Mouse (Mus musculus) spleen, postnatal 4 days (tissue): ENCODE measurements around the gene AU022252.
A peak's percentile ranks its signal among the peaks of the same experiment; 100 is the strongest.
"Not testable (repeated sequence)": the region's sequence is repeated elsewhere in the genome, so short reads cannot be mapped to it uniquely, and the experiment has no call there.

Source experiments
- DNase-seq, 2 experiments: peaks; one replicate each; pipeline ENCODE4 v3.0.0; 2022; ENCODE audit warnings: low spot score in 2 of 2

Gene AU022252

DNA sequence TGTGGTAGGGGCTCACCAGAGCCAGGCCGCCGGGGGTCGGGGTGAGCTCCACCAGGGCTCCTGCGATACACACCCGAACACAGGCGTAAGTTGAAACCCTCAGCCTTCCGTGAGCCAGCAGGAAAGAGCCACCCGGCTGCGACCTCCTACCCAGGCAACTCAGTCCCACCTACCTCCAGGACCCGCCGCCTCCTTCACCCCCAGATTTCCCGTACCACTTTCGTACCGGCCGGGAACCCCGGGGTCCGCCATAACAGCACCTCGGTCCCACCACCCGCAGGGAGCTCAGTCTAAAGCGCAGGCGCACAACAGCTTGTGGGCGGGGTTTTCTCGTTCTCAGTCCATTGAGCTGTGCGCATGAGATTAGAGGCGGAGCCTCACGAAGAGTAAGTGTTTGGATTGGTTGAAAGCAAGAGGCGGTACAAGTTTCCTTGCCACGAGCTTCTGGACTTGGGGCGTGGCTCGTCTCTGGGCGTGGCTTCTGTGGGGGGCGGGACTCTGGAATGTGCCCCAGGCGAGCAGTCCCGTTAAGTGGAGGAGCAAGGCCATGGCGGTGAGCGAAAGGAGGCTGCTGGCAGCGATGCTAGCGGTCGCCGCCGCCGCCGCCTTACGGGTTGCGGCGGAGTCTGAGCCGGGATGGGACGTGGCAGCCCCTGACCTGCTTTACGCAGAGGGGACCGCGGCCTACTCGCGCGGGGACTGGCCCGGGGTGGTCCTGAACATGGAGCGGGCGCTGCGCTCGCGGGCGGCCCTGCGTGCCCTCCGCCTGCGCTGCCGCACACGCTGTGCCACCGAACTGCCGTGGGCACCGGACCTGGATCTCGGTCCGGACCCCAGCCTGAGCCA is at the start of gene AU022252, which contains the start of gene P3h1:
TSS of gene AU022252 (minus strand) at position 303 of the 846 bp plus-strand sequence.
TSS of gene P3h1 (plus strand) at position 506 of the 846 bp plus-strand sequence.
- DNase-seq = peak; percentile 99

GRCm38 (mm10) chr4:119278784-119279183 is 46.3 kb upstream of the AU022252 start:
- DNase-seq = not testable (repeated sequence)

DNA sequence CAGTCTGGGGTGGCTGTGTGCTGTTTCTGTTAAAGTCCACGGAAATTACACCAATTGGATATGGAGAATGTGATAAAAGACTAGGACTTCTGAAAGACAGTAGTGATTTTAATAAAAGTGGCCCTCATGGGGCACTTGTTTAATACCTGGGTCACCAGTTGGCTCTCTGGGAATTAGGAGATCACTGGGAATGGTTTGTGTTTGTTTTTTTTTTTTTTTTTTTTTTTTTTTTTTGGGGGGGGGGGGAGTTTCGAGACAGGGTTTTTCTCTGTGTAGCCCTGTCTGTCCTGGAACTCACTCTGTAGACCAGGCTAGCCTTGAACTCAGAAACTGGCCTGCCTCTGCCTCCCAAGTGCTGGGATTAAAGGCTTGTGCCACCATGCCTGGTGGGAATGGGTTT is 43.2 kb upstream of the AU022252 start:
- no peak for DNase-seq

DNA sequence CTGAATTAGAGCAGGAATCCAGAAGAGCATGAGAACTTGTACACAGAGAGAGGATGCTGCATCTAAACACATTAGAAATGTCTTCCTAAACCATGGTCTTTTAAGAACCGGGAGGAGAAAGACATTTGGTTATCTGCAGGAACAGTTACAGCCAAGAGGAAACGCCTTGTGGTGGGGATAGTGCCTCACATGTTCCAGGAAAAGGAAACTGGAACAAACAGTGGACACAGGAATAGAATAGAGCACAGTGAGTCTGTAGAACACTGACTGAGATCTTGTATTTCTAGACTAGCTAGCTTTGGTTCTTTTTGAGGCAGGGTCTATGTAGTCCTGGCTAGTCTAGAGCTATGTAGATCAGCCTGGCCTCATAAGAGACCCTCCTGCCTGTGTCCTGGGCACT is 42.7 kb upstream of the AU022252 start:
- no peak for DNase-seq

GRCm38 (mm10) chr4:119274627-119275026 is 42.1 kb upstream of the AU022252 start:
- no peak for DNase-seq

GRCm38 (mm10) chr4:119266606-119267005 is 34.1 kb upstream of the AU022252 start:
- no peak for DNase-seq

DNA sequence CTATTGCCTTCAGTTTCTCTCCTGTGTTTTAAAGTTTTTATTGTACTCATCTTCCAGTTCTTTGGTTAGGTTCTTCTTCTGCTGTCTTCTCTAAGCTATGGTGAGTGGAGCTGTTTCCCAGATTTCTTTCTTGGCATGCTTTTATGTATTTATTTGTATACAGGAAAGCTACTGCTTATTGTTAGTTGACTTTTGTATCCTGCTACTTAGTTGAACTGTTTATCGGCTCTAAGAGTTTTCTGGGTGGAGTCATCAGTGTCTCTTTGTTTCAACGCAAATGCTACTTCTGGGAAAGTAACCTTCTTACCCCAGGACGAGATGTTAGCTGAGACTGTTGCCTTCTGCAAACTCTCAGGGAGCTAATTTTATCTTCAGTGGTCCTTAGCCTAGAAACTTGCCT is 30.9 kb upstream of the AU022252 start:
- DNase-seq = no peak

GRCm38 (mm10) chr4:119262483-119262882 is 30.0 kb upstream of the AU022252 start:
- no peak for DNase-seq

DNA sequence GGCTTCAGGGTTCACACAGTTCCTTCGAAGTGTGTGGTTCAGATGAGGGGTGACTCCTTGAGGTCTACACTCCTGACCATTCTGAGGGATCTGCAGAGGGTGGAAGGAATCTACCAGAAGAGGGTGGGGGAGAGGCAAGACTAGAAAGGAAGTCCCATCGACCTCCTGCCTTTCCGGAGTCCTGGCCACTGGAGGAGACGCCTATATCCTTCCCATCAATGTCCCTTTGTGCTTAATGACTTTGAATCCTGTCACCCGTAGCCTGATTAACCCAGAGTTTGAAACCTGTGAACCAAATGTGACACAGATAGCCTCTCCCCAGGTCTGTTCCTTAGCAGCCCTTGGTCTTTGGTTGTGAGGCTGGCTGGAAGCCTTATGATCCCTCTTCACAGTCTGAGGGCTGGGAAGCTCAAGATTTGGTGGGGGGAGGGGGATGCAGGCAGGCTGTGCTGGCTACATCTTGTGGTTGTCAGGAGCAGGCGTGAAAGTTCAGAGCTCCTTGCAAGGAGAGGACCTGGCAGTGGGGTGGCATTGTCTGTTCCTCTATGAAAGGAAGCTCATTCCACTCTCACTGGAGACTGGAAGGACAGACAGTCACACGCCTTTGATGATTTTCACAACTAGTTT is 28.7 kb upstream of the AU022252 start:
- no peak for DNase-seq

- DNase-seq = no peak
These were observed 27.1 kb upstream of the AU022252 start for GRCm38 (mm10) chr4:119259344-119260254.

DNA sequence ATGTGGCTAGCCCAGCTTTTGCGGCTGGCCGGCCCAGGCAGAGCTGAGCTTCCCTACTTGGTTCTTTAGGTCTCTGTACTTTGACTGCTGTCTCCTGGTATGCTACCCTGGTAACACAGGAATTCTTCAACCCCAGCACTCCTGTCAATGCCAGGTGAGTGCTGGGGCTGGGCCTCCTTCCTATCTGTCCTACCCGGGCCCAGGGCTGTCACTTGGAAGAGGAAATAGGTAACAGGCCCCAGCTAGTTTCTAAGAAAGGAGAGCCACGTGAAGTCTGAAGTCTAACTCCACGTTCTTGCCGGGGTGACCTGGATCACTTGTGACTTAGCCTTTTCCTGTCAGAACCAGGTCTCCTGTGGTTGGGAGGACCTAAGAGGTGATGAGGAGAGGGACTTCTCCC is 24.6 kb upstream of the AU022252 start:
- no peak for DNase-seq

GRCm38 (mm10) chr4:119255351-119255750 is 22.8 kb upstream of the AU022252 start, which contains the start of gene Cldn19:
Cldn19 (plus strand) TSS chr4:119255414.
- DNase-seq = no peak

- no peak for DNase-seq
These were observed 21.6 kb upstream of the AU022252 start for GRCm38 (mm10) chr4:119254012-119254618.

DNA sequence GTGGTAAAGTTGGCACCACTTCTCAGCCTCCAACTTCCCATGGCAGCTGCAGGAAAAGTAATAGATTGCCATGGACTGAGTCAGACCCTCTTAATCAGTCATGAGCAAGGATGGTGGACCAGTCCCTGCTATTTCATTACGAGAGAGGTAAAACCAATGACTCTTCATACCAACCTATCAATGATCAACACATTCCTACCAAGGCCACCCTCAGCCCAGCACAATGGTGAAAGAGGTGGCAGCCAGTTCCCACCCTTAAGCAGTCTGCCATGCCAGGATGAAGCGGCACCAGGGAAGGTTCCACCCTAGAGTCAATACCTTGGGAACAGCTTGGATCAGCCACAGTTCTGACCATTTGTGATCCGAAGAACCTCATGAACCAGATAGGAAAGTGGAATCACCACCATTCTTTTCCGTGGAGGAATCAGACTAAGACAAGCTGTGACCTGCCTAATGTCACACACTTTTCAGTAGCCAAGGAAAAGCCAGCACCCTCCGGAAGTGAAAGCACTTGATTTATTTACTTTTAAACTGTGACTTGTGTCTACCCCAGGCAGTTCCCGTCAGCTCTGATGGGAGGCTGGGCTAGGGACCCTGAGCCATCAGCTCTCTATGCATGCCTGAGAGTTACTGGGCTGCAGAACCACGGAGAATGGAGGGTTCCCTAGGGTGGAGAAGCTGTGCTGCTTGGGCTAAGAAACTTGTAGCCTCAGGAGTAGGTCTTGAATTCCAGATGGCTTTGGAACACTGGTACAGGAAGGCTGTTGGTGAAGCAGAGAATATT is 19.7 kb upstream of the AU022252 start:
- no peak for DNase-seq

DNA sequence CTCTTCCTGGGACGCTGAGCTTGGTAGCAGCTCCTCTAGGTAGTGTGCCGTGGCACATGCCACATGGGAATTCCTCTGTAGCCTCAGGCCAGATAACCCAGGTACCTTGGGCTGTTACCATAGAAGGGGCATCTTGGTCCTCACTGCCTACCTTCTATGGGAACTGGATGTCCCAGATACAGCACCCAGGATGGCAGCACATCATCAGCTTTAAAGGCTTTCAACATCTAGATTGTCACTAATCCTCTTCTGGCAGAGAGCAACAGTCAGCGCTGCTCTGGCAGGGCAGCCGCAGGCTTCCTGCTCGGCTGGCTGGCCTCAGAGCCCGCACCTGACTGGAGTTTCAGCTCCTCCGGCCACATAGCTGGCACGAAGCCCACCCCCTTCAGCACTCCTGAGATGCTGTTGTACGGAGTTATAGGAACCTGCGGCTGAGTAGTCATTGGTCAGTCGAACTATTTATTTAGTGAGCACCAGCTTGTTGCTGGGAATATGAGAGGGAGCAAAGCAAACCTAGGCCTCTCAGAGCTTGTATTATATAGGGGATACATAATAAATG is 16.0 kb upstream of the AU022252 start:
- DNase-seq = no peak

DNA sequence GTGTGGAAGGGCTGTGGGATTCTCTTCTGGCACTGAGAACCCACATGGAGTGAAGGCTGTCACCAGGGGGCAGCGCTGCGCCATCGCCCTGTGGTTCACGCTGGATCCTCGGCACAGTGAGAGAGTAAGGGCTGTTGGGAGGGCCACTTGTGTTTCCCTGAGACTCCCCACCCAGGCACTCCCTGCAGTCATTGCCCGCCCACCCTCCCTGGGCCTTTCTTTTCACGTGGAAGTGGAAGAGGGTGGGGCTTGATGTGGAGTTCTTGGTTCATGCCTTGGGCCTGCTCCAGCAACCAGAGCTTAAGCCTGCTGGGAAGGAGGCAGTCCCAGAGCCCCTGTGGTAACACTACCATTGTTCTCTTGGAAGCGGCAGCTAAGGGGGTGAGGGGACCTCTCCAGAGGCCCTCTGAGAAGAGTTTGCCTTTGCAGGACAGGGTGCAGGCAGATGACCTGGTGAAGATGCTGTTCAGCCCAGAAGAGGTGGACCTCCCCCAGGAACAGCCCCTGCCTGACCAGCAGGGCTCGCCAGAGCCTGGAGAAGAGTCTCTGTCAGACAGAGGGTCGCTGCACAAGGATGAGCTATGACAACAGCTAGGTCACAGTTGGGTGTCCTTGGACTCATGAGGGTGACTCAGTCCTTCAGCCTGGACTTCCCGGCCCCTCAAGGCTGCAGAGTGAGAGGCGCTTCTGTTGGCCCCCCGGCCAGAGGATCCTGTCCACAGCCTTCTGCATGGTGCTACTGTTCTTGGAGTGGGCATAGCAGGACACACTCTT is 15.1 kb upstream of the AU022252 start:
- DNase-seq = peak; percentile 62 to 84

DNA sequence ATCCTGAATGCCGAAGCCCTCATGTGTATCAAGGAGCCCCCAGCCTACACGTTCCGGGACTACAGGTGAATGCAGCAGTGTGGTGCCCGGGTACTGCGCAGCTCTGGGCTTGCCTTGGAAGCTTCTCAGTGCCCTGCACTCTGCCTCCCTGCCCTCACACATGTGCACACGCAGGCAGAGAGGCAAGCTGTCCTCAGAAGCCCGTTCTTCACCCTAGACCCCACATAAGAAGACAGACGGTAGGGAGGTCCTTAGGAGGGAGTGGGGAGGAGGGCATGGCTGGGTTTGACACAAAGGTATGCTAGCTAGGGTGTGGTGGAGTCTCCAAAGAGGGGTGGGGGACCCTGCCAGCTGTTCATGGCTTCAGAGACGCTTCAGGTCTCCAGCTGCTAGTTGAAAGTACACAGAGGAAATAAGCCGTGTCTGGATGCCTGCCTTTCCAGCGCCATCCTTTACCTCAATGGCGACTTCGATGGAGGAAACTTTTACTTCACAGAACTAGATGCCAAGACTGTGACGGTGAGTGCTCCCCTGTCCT is 14.2 kb upstream of the AU022252 start:
- no peak for DNase-seq

DNA sequence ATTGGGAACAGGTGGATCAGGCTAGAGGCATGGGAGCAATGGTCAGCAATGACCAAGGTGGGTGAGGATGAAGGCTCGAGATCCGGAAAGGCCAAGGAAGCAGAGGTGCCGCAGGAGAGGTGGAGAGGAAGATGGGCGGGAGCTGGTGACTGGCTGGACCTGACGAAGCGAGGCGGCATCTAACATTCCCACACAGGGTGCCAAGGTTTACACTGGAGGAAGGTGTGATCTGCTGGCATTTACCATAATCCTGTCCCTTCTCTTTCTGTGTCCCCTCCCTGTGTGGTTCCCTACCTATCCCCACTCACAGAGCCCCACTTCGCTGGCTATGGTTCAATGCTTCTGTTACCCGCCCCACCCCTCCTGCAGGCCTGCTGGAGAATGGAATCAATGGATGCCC is 13.4 kb upstream of the AU022252 start:
- no peak for DNase-seq

DNA sequence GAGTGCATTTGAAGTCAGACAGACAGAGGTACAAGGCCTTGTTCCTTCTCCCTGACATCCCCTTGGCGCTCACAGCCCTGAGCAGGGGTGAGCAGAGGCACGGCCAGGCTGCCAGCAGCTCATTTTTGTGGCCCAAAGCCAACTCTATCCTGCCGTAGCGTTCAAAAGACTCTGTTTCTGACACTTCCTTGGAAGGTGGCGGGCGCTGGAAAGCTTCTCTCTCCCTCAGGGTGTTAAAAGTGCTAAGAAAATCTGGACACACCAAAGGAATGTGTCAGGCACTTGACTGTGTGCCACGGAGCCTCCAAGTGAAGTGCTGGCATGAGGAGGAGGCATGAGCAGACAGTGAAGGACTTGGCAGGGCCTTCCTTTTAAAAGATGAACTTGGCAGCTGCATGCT is 13.0 kb upstream of the AU022252 start:
- no peak for DNase-seq
